In genomic region chr3:108838980-108839379, GRCm38 (mm10) we compare ENCODE assay signal across 11 mouse cellular contexts. TPM values are rescaled to one million over a fixed set of nuclear protein-coding genes. Genes with fewer than 3 reads are reported as not detected.
DNase-seq lines count a peak whose midpoint lies in the region; ATAC-seq and TF ChIP-seq lines count a peak whose summit lies in the region.
"Had no signal": no experiment of that assay in that cellular context is flagged by ENCODE, and none has a peak within 500 bp of the region (broad histone marks: within the 10 kb centered on the region; RNA-seq: fewer than 3 reads in every experiment).

No protein-coding gene starts in this region.

- H3K27ac ChIP-seq in heart, embryonic 11.5 days (ENCODE audit: low read depth, low read length): no peak overlapping the region
- H3K27ac ChIP-seq in MEL (ENCODE audit: control insufficient read depth, low read depth, low read length): peak overlapping the region; percentile 65
- no peak overlapping the region for H3K27ac ChIP-seq in hindbrain, embryonic 12.5 days

- peak overlapping the region; percentile 84; the same call in 1 of the 2 replicates for H3K4me3 ChIP-seq in heart, embryonic 11.5 days (ENCODE audit: low read depth, low read length)
- peak overlapping the region; percentile 87 to 93 for H3K4me3 ChIP-seq in MEL (ENCODE audit: control insufficient read depth in 1 of 2, insufficient read depth in 1 of 2, low read depth in 2 of 2, low read length in 2 of 2)
- peak overlapping the region; percentile 70; the same call in 1 of the 2 replicates for H3K4me3 ChIP-seq in hindbrain, embryonic 12.5 days

- no peak for ATAC-seq in heart, embryonic 11.5 days (replicated peaks; ENCODE audit: insufficient number of reproducible peaks, low FRiP score, low TSS enrichment)
- no peak for ATAC-seq in hindbrain, embryonic 12.5 days (ENCODE audit: low FRiP score)
- peak; percentile 26 for ATAC-seq in megakaryocyte progenitor cell, adult 5-6 weeks (replicated peaks; ENCODE audit: poor library complexity)

- TF ChIP-seq RAD21 in MEL (IDR thresholded peaks at IDR 0.05; ENCODE audit: low read depth, low read length): no peak

- H3K9ac ChIP-seq in heart, embryonic 11.5 days (ENCODE audit: low read depth, low read length): no peak overlapping the region
- peak overlapping the region; percentile 83 for H3K9ac ChIP-seq in MEL (ENCODE audit: control insufficient read depth, low read depth, low read length, poor library complexity, severe bottlenecking)
- no peak overlapping the region for H3K9ac ChIP-seq in hindbrain, embryonic 12.5 days

- TF ChIP-seq POLR2A in MEL (IDR thresholded peaks at IDR 0.05; ENCODE audit: control insufficient read depth in 1 of 2, insufficient read depth in 1 of 2, low read depth in 1 of 2, low read length in 2 of 2, poor library complexity in 1 of 2): no peak

- peaks cover 2% of the 10 kb centered on the region; the same call in 1 of the 2 replicates for H3K4me1 ChIP-seq in heart, embryonic 11.5 days (ENCODE audit: control insufficient read depth, insufficient read depth, low read length)
- H3K4me1 ChIP-seq in MEL (ENCODE audit: control insufficient read depth in 1 of 2, insufficient read depth in 2 of 2, low read length in 2 of 2): peaks cover 14 to 17% of the 10 kb centered on the region in 2 experiments
- H3K4me1 ChIP-seq in hindbrain, embryonic 12.5 days: peaks cover 5% of the 10 kb centered on the region

- no peak for DNase-seq in heart, adult 9 months (ENCODE audit: low spot score in 2 of 2)
- peak; percentile 61 for DNase-seq in MEL (ENCODE audit: low read depth, low spot score)
- DNase-seq in urinary bladder, postnatal 10 days (ENCODE audit: low spot score): no peak
- DNase-seq in cerebellum, adult 11 months: no peak
- no peak for DNase-seq in layer of hippocampus, postnatal 36 days
- DNase-seq: adrenal gland, postnatal 10 days; gastrocnemius, postnatal 10 days; thymus, postnatal 36 days had no signal

- no peak for TF ChIP-seq CTCF in MEL (IDR thresholded peaks at IDR 0.05 in 2 of 3, conservative IDR thresholded peaks at IDR 0.05 in 1 of 3; ENCODE audit: control insufficient read depth in 1 of 3, insufficient read depth in 1 of 3, low read depth in 2 of 3, low read length in 3 of 3, poor library complexity in 1 of 3, severe bottlenecking in 1 of 3)

- no peaks in the 10 kb centered on the region for H3K9me3 ChIP-seq in heart, embryonic 11.5 days (replicated peaks; ENCODE audit: control insufficient read depth, low read length)
- H3K9me3 ChIP-seq in MEL (replicated peaks; ENCODE audit: insufficient read depth, low read length): no peaks in the 10 kb centered on the region
- no peaks in the 10 kb centered on the region for H3K9me3 ChIP-seq in hindbrain, embryonic 12.5 days (replicated peaks)

- WGBS in heart, embryonic 11.5 days (ENCODE audit: insufficient replicate concordance): 62% methylated on average over 7 of the region's 7 CpGs
- WGBS in hindbrain, embryonic 12.5 days: 86% methylated on average over 7 of the region's 7 CpGs

- H3K36me3 ChIP-seq in heart, embryonic 11.5 days (ENCODE audit: control insufficient read depth, insufficient read depth, low read length): no peaks in the 10 kb centered on the region; the same call in 1 of the 2 replicates
- peaks cover 0 to 28% of the 10 kb centered on the region in 2 experiments; a peak in 3 of 4 replicates for H3K36me3 ChIP-seq in MEL (ENCODE audit: control insufficient read depth in 1 of 2, insufficient read depth in 2 of 2, low read length in 2 of 2)
- H3K36me3 ChIP-seq in hindbrain, embryonic 12.5 days: 0 out of 2 replicates have a peak, but pooled peaks cover 3% of the 10 kb centered on the region

- no peaks in the 10 kb centered on the region for H3K27me3 ChIP-seq in heart, embryonic 11.5 days (ENCODE audit: control insufficient read depth, insufficient read depth, low read length)
- peaks cover 0 to 2% of the 10 kb centered on the region in 2 experiments; a peak in 2 of 4 replicates for H3K27me3 ChIP-seq in MEL (ENCODE audit: control insufficient read depth in 1 of 2, insufficient read depth in 2 of 2, low read length in 2 of 2)
- H3K27me3 ChIP-seq in hindbrain, embryonic 12.5 days: no peaks in the 10 kb centered on the region

- TF ChIP-seq EP300 in MEL (IDR thresholded peaks at IDR 0.05; ENCODE audit: low read depth in 1 of 2, low read length in 2 of 2): peak; percentile 61 to 69

- peaks cover 29% of the 10 kb centered on the region for H3K79me2 ChIP-seq in MEL (ENCODE audit: control insufficient read depth, insufficient read depth, low read length, poor library complexity)

- H3K4me2 ChIP-seq in heart, embryonic 11.5 days: peak overlapping the region; percentile 62
- H3K4me2 ChIP-seq in hindbrain, embryonic 12.5 days (replicated peaks): peak overlapping the region; percentile 74

TF ChIP-seq in MEL, 35 proteins besides CTCF, POLR2A, EP300 and RAD21:
- TF ChIP-seq CHD2 (IDR thresholded peaks at IDR 0.05; ENCODE audit: low read length) (no peak), TCF12 (IDR thresholded peaks at IDR 0.05; ENCODE audit: low read depth, low read length) (peak; percentile 59), SMC3 (IDR thresholded peaks at IDR 0.05; ENCODE audit: low read depth, low read length) (no peak), ETS1 (IDR thresholded peaks at IDR 0.05; ENCODE audit: low read depth, low read length) (no peak), MYC (IDR thresholded peaks at IDR 0.05; ENCODE audit: low read depth, low read length) (no peak), USF2 (IDR thresholded peaks at IDR 0.05; ENCODE audit: borderline replicate concordance in 1 of 2, insufficient read depth in 1 of 2, low read depth in 1 of 2, low read length in 2 of 2) (0 out of 4 replicates have a peak, but pooled peaks of 1 of the 2 experiments have one; percentile 11), UBTF (IDR thresholded peaks at IDR 0.05; ENCODE audit: borderline replicate concordance, insufficient read depth, low read depth, low read length) (no peak), MYB (IDR thresholded peaks at IDR 0.05; ENCODE audit: low read depth, low read length) (no peak), CHD1 (IDR thresholded peaks at IDR 0.05; ENCODE audit: low read depth, low read length) (no peak), BHLHE40 (IDR thresholded peaks at IDR 0.05; ENCODE audit: borderline replicate concordance, low read depth, low read length) (no peak), E2F4 (IDR thresholded peaks at IDR 0.05; ENCODE audit: borderline replicate concordance, low read depth, low read length) (no peak), POLR2AphosphoS2 (IDR thresholded peaks at IDR 0.05; ENCODE audit: low read length) (no peak), ELF1 (IDR thresholded peaks at IDR 0.05; ENCODE audit: low read depth, low read length) (no peak), MAX (IDR thresholded peaks at IDR 0.05; ENCODE audit: low read length) (0 out of 2 replicates have a peak, but pooled peaks have one; percentile 47), USF1 (IDR thresholded peaks at IDR 0.05; ENCODE audit: low read depth, low read length) (peak; percentile 64; the same call in 1 of the 2 replicates), ZC3H11A (IDR thresholded peaks at IDR 0.05; ENCODE audit: low read depth, low read length) (no peak), ZKSCAN1 (IDR thresholded peaks at IDR 0.05; ENCODE audit: low read depth, low read length) (no peak), JUND (IDR thresholded peaks at IDR 0.05; ENCODE audit: low read depth, low read length) (no peak), ZNF384 (IDR thresholded peaks at IDR 0.05; ENCODE audit: low read depth, low read length) (no peak), POLR2AphosphoS5 (IDR thresholded peaks at IDR 0.05; ENCODE audit: borderline replicate concordance, low read depth, low read length) (no peak), RCOR1 (IDR thresholded peaks at IDR 0.05; ENCODE audit: low read depth, low read length) (no peak), HCFC1 (IDR thresholded peaks at IDR 0.05; ENCODE audit: low read depth, low read length) (no peak), MXI1 (IDR thresholded peaks at IDR 0.05; ENCODE audit: low read depth, low read length) (peak; percentile 58; the same call in 1 of the 2 replicates), GATA1 (IDR thresholded peaks at IDR 0.05; ENCODE audit: low read depth, low read length) (peak; percentile 63; the same call in 1 of the 2 replicates), ZMIZ1 (IDR thresholded peaks at IDR 0.05; ENCODE audit: low read depth, low read length) (no peak), TAL1 (IDR thresholded peaks at IDR 0.05; ENCODE audit: low read length) (peak; percentile 35)

RNA-seq across cellular contexts. Expression of gene Stxbp3, which starts 1.3 kb away (rescaled TPM):
- polyA plus RNA-seq in heart, embryonic 11.5 days (2014; fragmentation: Nextera tagmentation; extraction: Ambion mirVana): 27.8 and 29.2 TPM in 2 replicates
- 19.2 and 32.2 TPM in 2 replicates for total RNA-seq in MEL (2012; rRNA removed)
- 10 to 100 TPM in 1 of 2 experiments, not detected in 1; 15.9 TPM for polyA plus RNA-seq in MEL (2012; ENCODE audit: insufficient read depth in 1 of 2, insufficient read length in 2 of 2, low read depth in 1 of 2, low replicate concordance in 2 of 2, missing spikeins in 1 of 2)
- 23.2 and 25.1 TPM in 2 replicates for polyA plus RNA-seq in hindbrain, embryonic 12.5 days (2016; fragmentation: Nextera tagmentation; extraction: Ambion mirVana)
- total RNA-seq in megakaryocyte progenitor cell, adult 5-6 weeks (2015): 28.8 and 36.7 TPM in 2 replicates
- total RNA-seq in megakaryocyte progenitor cell, adult 5-6 weeks (2017): 18.0 and 26.9 TPM in 2 replicates
- 10 to 100 TPM; 22.9 to 25.9 TPM for total RNA-seq in layer of hippocampus, postnatal 36 days (2021)

RNA-seq across cellular contexts. Expression of gene Fndc7, which starts 50.8 kb away (rescaled TPM):
- not detected in 2 replicates for polyA plus RNA-seq in heart, embryonic 11.5 days (2014; fragmentation: Nextera tagmentation; extraction: Ambion mirVana)
- 0.10 TPM in 1 of 2 replicates, not detected in the other for total RNA-seq in MEL (2012; rRNA removed)
- under 1 TPM in 1 of 2 experiments, not detected in 1; 0.13 TPM for polyA plus RNA-seq in MEL (2012; ENCODE audit: insufficient read depth in 1 of 2, insufficient read length in 2 of 2, low read depth in 1 of 2, low replicate concordance in 2 of 2, missing spikeins in 1 of 2)
- 0.12 and 0.22 TPM in 2 replicates for polyA plus RNA-seq in hindbrain, embryonic 12.5 days (2016; fragmentation: Nextera tagmentation; extraction: Ambion mirVana)
- 0.07 TPM in 1 of 2 replicates, not detected in the other for total RNA-seq in megakaryocyte progenitor cell, adult 5-6 weeks (2015)
- total RNA-seq in megakaryocyte progenitor cell, adult 5-6 weeks (2017): 0.25 TPM in 1 of 2 replicates, not detected in the other
- total RNA-seq in layer of hippocampus, postnatal 36 days (2021): under 1 TPM in 1 of 2 experiments, not detected in 1; 0.13 TPM
